8 mouse cellular contexts compared by ENCODE assay signal in the genomic region with DNA sequence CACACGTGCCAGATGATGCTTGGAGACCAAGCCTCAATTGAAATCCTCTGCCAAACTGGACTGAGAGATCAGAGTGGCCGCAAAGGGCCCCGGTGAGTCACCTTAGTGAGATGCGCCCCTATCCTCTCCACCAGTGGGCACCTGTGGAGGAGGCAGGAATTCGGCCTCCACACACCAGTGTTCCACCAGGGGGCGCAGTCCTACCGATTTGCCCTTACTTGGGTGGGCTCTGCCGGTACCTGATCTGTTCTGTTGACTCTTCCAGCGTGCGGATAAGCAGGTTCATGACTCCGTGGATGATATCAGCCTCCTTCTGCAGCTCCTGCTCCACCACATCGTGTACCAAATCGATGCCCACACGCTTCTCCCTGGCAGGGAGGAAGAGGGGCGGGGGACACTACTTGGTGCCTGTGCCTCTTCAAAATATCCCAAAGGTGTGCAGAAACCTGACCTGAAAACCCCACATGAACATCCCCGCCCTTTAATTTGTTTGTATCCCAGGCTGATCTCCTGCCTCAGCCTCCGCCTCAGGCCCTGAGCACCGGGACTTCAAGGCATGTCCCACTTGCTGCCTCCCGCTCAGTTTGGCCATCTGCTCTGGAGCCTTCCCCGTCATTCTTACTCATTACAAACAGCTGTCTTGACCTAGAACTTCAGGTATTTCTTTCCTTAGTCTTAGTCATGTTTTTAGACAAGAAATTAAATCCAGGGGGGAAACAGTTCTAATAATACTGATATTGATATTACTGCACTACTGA. TPM values are rescaled to one million over a fixed set of nuclear protein-coding genes. Genes with fewer than 3 reads are reported as not detected.
A peak's percentile ranks its signal among the peaks of the same experiment; 100 is the strongest.
DNase-seq lines count a peak whose midpoint lies in the region; ATAC-seq and TF ChIP-seq lines count a peak whose summit lies in the region.

No protein-coding gene starts in this region.

- no peak for TF ChIP-seq EP300 in liver, embryonic 14.5 days (IDR thresholded peaks at IDR 0.05; ENCODE audit: low read depth)

- 15% methylated on average over 20 of the region's 20 CpGs for WGBS in embryonic facial prominence, embryonic 13.5 days
- WGBS in heart, embryonic 11.5 days (ENCODE audit: insufficient replicate concordance): 22% methylated on average over 20 of the region's 20 CpGs
- 23% methylated on average over 20 of the region's 20 CpGs for WGBS in kidney, postnatal 0 days
- WGBS in liver, embryonic 14.5 days (ENCODE audit: insufficient replicate concordance): 19% methylated on average over 20 of the region's 20 CpGs

- no peaks in the 10 kb centered on the region for H3K9me3 ChIP-seq in embryonic facial prominence, embryonic 13.5 days
- no peaks in the 10 kb centered on the region for H3K9me3 ChIP-seq in heart, embryonic 11.5 days (replicated peaks; ENCODE audit: control insufficient read depth, low read length)
- H3K9me3 ChIP-seq in kidney, postnatal 0 days (replicated peaks; ENCODE audit: low read length): no peaks in the 10 kb centered on the region
- H3K9me3 ChIP-seq in liver, embryonic 14.5 days (ENCODE audit: control insufficient read depth, low read length): no peaks in the 10 kb centered on the region

- DNase-seq in 416B (ENCODE audit: low read depth): peak; percentile 50
- DNase-seq in adrenal gland, postnatal 10 days: peak; percentile 87
- DNase-seq in kidney, postnatal 0 days (ENCODE audit: low spot score): peak; percentile 86
- DNase-seq in liver, embryonic 14.5 days (ENCODE audit: low read depth in 3 of 3, low spot score in 3 of 3): peak in 2 of 3 experiments; percentile 10 to 16
- DNase-seq in neural tube, embryonic 10.5 days (ENCODE audit: extremely low spot score, low spot score): peak; percentile 89

- no peaks in the 10 kb centered on the region for H3K27me3 ChIP-seq in embryonic facial prominence, embryonic 13.5 days
- H3K27me3 ChIP-seq in heart, embryonic 11.5 days (ENCODE audit: control insufficient read depth, insufficient read depth, low read length): no peaks in the 10 kb centered on the region
- no peaks in the 10 kb centered on the region for H3K27me3 ChIP-seq in kidney, postnatal 0 days (ENCODE audit: insufficient read depth, low read length)
- no peaks in the 10 kb centered on the region for H3K27me3 ChIP-seq in liver, embryonic 14.5 days (ENCODE audit: control insufficient read depth, insufficient read depth, low read length)
- no peaks in the 10 kb centered on the region for H3K27me3 ChIP-seq in testis, adult 2 months (ENCODE audit: control insufficient read depth, insufficient read depth, low read length)

- no peak overlapping the region for H3K9ac ChIP-seq in embryonic facial prominence, embryonic 13.5 days
- H3K9ac ChIP-seq in heart, embryonic 11.5 days (ENCODE audit: low read depth, low read length): no peak overlapping the region
- H3K9ac ChIP-seq in kidney, postnatal 0 days (ENCODE audit: low read depth, low read length): no peak overlapping the region
- no peak overlapping the region for H3K9ac ChIP-seq in liver, embryonic 14.5 days (replicated peaks)

- peaks cover 11% of the 10 kb centered on the region for H3K4me1 ChIP-seq in embryonic facial prominence, embryonic 13.5 days
- no peaks in the 10 kb centered on the region; the same call in 1 of the 2 replicates for H3K4me1 ChIP-seq in heart, embryonic 11.5 days (ENCODE audit: control insufficient read depth, insufficient read depth, low read length)
- no peaks in the 10 kb centered on the region for H3K4me1 ChIP-seq in kidney, postnatal 0 days (replicated peaks; ENCODE audit: insufficient read depth, low read length)
- no peaks in the 10 kb centered on the region for H3K4me1 ChIP-seq in liver, embryonic 14.5 days (replicated peaks; ENCODE audit: control insufficient read depth in 2 of 2, insufficient read depth in 2 of 2, low read length in 1 of 2)
- peaks cover 8% of the 10 kb centered on the region; the same call in 1 of the 2 replicates for H3K4me1 ChIP-seq in testis, adult 2 months (ENCODE audit: control insufficient read depth, insufficient read depth, low read length)

- TF ChIP-seq CTCF in kidney, postnatal 0 days (IDR thresholded peaks at IDR 0.05; ENCODE audit: low read depth): peak; percentile 92
- peak; percentile 95 for TF ChIP-seq CTCF in liver, embryonic 14.5 days (IDR thresholded peaks at IDR 0.05; ENCODE audit: low read depth)
- TF ChIP-seq CTCF in testis, adult 2 months (IDR thresholded peaks at IDR 0.05; ENCODE audit: control insufficient read depth, insufficient read depth, insufficient replicate concordance, low read depth, low read length): peak; percentile 91

- no peak for TF ChIP-seq POLR2A in testis, adult 2 months (IDR thresholded peaks at IDR 0.05; ENCODE audit: control insufficient read depth, low read depth, low read length)

- H3K4me3 ChIP-seq in embryonic facial prominence, embryonic 13.5 days: peak overlapping the region; percentile 20
- H3K4me3 ChIP-seq in heart, embryonic 11.5 days (ENCODE audit: low read depth, low read length): no peak overlapping the region
- H3K4me3 ChIP-seq in kidney, postnatal 0 days (replicated peaks; ENCODE audit: low read depth, low read length): no peak overlapping the region
- H3K4me3 ChIP-seq in liver, embryonic 14.5 days (ENCODE audit: insufficient read depth in 1 of 2, low read depth in 2 of 2, low read length in 2 of 2): no peak overlapping the region
- H3K4me3 ChIP-seq in testis, adult 2 months (ENCODE audit: control insufficient read depth, low read depth, low read length): peak overlapping the region; percentile 67

- no peak overlapping the region for H3K27ac ChIP-seq in embryonic facial prominence, embryonic 13.5 days
- H3K27ac ChIP-seq in heart, embryonic 11.5 days (ENCODE audit: low read depth, low read length): no peak overlapping the region
- no peak overlapping the region for H3K27ac ChIP-seq in kidney, postnatal 0 days
- no peak overlapping the region for H3K27ac ChIP-seq in liver, embryonic 14.5 days
- no peak overlapping the region for H3K27ac ChIP-seq in testis, adult 2 months (ENCODE audit: control insufficient read depth, insufficient read depth, low read depth, low read length)

- peak overlapping the region; percentile 51 for H3K4me2 ChIP-seq in embryonic facial prominence, embryonic 13.5 days
- H3K4me2 ChIP-seq in heart, embryonic 11.5 days: peak overlapping the region; percentile 61
- peak overlapping the region; percentile 38; the same call in 1 of the 2 replicates for H3K4me2 ChIP-seq in kidney, postnatal 0 days (ENCODE audit: low read length)
- H3K4me2 ChIP-seq in liver, embryonic 14.5 days (ENCODE audit: low read depth): no peak overlapping the region

- H3K36me3 ChIP-seq in embryonic facial prominence, embryonic 13.5 days: no peaks in the 10 kb centered on the region
- no peaks in the 10 kb centered on the region for H3K36me3 ChIP-seq in heart, embryonic 11.5 days (ENCODE audit: control insufficient read depth, insufficient read depth, low read length)
- no peaks in the 10 kb centered on the region for H3K36me3 ChIP-seq in kidney, postnatal 0 days (ENCODE audit: insufficient read depth, low read length)
- no peaks in the 10 kb centered on the region for H3K36me3 ChIP-seq in liver, embryonic 14.5 days (replicated peaks; ENCODE audit: control insufficient read depth, insufficient read depth, low read depth)
- no peaks in the 10 kb centered on the region for H3K36me3 ChIP-seq in testis, adult 2 months (ENCODE audit: control insufficient read depth, insufficient read depth, low read length)

- ATAC-seq in embryonic facial prominence, embryonic 13.5 days (ENCODE audit: insufficient number of reproducible peaks, insufficient read depth, low FRiP score, low TSS enrichment, low read depth): no peak; the same call in 1 of the 2 replicates
- ATAC-seq in heart, embryonic 11.5 days (replicated peaks; ENCODE audit: insufficient number of reproducible peaks, low FRiP score, low TSS enrichment): no peak
- ATAC-seq in kidney, postnatal 0 days (replicated peaks; ENCODE audit: low FRiP score, low read depth): peak; percentile 54; the same call in 1 of the 2 replicates
- no peak for ATAC-seq in liver, embryonic 14.5 days (ENCODE audit: insufficient read depth)

RNA-seq across cellular contexts. Expression of a gene that starts 7.1 kb away (rescaled TPM):
- under 1 TPM in 1 of 2 experiments, not detected in 1; 0.21 TPM for total RNA-seq in adrenal gland, postnatal 10 days (2021)
- polyA plus RNA-seq in embryonic facial prominence, embryonic 13.5 days (2015; fragmentation: Nextera tagmentation; extraction: Ambion mirVana): 3.1 and 5.0 TPM in 2 replicates
- 0.52 and 0.99 TPM in 2 replicates for polyA plus RNA-seq in heart, embryonic 11.5 days (2014; fragmentation: Nextera tagmentation; extraction: Ambion mirVana)
- 4.6 and 5.1 TPM in 2 replicates for polyA plus RNA-seq in kidney, postnatal 0 days (2015; fragmentation: Nextera tagmentation; extraction: Ambion mirVana)
- polyA plus RNA-seq in liver, embryonic 14.5 days (2012; rRNA removed): not detected in 2 replicates
- not detected in 2 replicates for polyA plus RNA-seq in liver, embryonic 14.5 days (2014; fragmentation: Nextera tagmentation; extraction: Ambion mirVana)
- 184 and 205 TPM in 2 replicates for polyA plus RNA-seq in testis, adult 2 months (2012; rRNA removed)

RNA-seq across cellular contexts. Expression of a gene that starts 40.9 kb away (rescaled TPM):
- not detected for total RNA-seq in adrenal gland, postnatal 10 days (2021)
- polyA plus RNA-seq in embryonic facial prominence, embryonic 13.5 days (2015; fragmentation: Nextera tagmentation; extraction: Ambion mirVana): not detected in 2 replicates
- polyA plus RNA-seq in heart, embryonic 11.5 days (2014; fragmentation: Nextera tagmentation; extraction: Ambion mirVana): not detected in 2 replicates
- polyA plus RNA-seq in kidney, postnatal 0 days (2015; fragmentation: Nextera tagmentation; extraction: Ambion mirVana): not detected in 2 replicates
- polyA plus RNA-seq in liver, embryonic 14.5 days (2012; rRNA removed): not detected in 2 replicates
- polyA plus RNA-seq in liver, embryonic 14.5 days (2014; fragmentation: Nextera tagmentation; extraction: Ambion mirVana): not detected in 2 replicates
- 108 and 112 TPM in 2 replicates for polyA plus RNA-seq in testis, adult 2 months (2012; rRNA removed)

RNA-seq across cellular contexts. Expression of a gene that starts 53.7 kb away (rescaled TPM):
- total RNA-seq in adrenal gland, postnatal 10 days (2021): 10 to 100 TPM; 13.3 to 16.8 TPM
- polyA plus RNA-seq in embryonic facial prominence, embryonic 13.5 days (2015; fragmentation: Nextera tagmentation; extraction: Ambion mirVana): 2.2 and 2.3 TPM in 2 replicates
- polyA plus RNA-seq in heart, embryonic 11.5 days (2014; fragmentation: Nextera tagmentation; extraction: Ambion mirVana): 2.3 and 2.4 TPM in 2 replicates
- polyA plus RNA-seq in kidney, postnatal 0 days (2015; fragmentation: Nextera tagmentation; extraction: Ambion mirVana): 25.0 and 28.3 TPM in 2 replicates
- polyA plus RNA-seq in liver, embryonic 14.5 days (2012; rRNA removed): 0.64 and 1.6 TPM in 2 replicates
- 1.7 TPM in 2 replicates for polyA plus RNA-seq in liver, embryonic 14.5 days (2014; fragmentation: Nextera tagmentation; extraction: Ambion mirVana)
- 1.4 and 2.3 TPM in 2 replicates for polyA plus RNA-seq in testis, adult 2 months (2012; rRNA removed)

RNA-seq across cellular contexts. Expression of a gene that starts 56.4 kb away (rescaled TPM):
- 10 to 100 TPM in 1 of 2 experiments, 1 to 10 TPM in 1; 6.6 to 14.7 TPM for total RNA-seq in adrenal gland, postnatal 10 days (2021)
- 25.1 and 26.7 TPM in 2 replicates for polyA plus RNA-seq in embryonic facial prominence, embryonic 13.5 days (2015; fragmentation: Nextera tagmentation; extraction: Ambion mirVana)
- 107 and 123 TPM in 2 replicates for polyA plus RNA-seq in heart, embryonic 11.5 days (2014; fragmentation: Nextera tagmentation; extraction: Ambion mirVana)
- 112 and 129 TPM in 2 replicates for polyA plus RNA-seq in kidney, postnatal 0 days (2015; fragmentation: Nextera tagmentation; extraction: Ambion mirVana)
- polyA plus RNA-seq in liver, embryonic 14.5 days (2012; rRNA removed): 1.1 and 1.3 TPM in 2 replicates
- 0.85 and 0.86 TPM in 2 replicates for polyA plus RNA-seq in liver, embryonic 14.5 days (2014; fragmentation: Nextera tagmentation; extraction: Ambion mirVana)
- polyA plus RNA-seq in testis, adult 2 months (2012; rRNA removed): 2.1 and 2.5 TPM in 2 replicates

Comparison
In these comparisons a context has a peak if more than half of its experiments do, and no peak if none do; other contexts are left out.
1. DNase-seq: peak in every context shown above with its lines; median percentile 89 in neural tube, embryonic 10.5 days; 87 in adrenal gland, postnatal 10 days; 86 in kidney, postnatal 0 days; 50 in 416B; 13 in liver, embryonic 14.5 days.
2. H3K4me3 ChIP-seq: peak in embryonic facial prominence, embryonic 13.5 days (single experiment) and testis, adult 2 months (single experiment); none in heart, embryonic 11.5 days (single experiment), kidney, postnatal 0 days (single experiment) and liver, embryonic 14.5 days (0 of 2).
3. RNA of a gene that starts 7.1 kb away (polyA plus RNA-seq): 184 to 205 TPM in testis, adult 2 months; 4.6 to 5.1 TPM in kidney, postnatal 0 days, 3.1 to 5.0 TPM in embryonic facial prominence, embryonic 13.5 days, 0.52 to 0.99 TPM in heart, embryonic 11.5 days and not detected in liver, embryonic 14.5 days; every median in the first group is over 10 times any median in the second.
4. RNA of a gene that starts 40.9 kb away (polyA plus RNA-seq): 108 to 112 TPM in testis, adult 2 months; not detected in kidney, postnatal 0 days, not detected in embryonic facial prominence, embryonic 13.5 days, not detected in heart, embryonic 11.5 days and not detected in liver, embryonic 14.5 days; every median in the first group is over 100 times any median in the second.
5. Peak in every context shown above with its lines, with median percentiles within 50 percentile points of each other: CTCF ChIP-seq.